Mouse (Mus musculus): ENCODE measurements around the gene Nadk2. TPM values are rescaled to one million over a fixed set of nuclear protein-coding genes. Genes with fewer than 3 reads are reported as not detected.

The Nadk2 gene
- polyA plus RNA-seq, 1 experiment from 2014 or later: 17.6 TPM

DNA sequence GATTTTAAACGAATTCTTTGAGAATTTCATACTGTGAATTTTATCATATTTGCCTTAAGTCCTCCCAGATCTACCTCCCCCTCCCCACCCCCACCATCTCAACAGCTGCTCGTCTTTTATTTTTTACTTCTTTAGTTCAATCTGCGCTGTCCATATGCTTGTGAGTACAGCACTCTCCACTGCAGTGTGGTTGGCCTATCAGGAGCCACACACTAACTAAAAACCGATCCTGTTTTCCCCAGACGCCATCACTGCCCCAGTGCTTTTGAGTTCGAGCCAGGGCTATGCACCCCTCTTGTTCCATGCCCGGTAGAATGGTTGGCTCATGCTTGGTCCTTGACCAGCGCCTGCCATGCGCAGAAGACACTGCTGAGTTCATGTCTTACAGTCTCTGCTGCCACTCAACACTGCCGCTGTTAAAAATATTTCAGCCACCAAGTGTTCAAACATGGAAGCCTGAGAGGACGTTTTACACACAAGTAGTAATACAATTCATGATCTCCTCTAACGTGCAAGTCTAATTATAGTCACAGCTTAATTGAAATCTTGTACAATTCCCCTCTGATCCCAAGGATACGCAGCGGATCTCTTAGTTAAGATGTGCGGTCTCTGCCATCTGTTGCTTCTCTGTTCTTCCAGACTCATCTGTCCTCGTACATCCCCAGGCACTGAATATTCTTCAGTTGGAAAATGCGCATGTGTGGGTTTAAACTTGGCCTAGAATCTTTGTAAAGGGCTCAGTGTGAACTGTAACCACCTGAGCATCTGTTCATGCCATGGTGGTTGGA lies 17.0 kb downstream of the Nadk2 start:
- no peak for DNase-seq (ENCODE audit: low spot score)

DNA sequence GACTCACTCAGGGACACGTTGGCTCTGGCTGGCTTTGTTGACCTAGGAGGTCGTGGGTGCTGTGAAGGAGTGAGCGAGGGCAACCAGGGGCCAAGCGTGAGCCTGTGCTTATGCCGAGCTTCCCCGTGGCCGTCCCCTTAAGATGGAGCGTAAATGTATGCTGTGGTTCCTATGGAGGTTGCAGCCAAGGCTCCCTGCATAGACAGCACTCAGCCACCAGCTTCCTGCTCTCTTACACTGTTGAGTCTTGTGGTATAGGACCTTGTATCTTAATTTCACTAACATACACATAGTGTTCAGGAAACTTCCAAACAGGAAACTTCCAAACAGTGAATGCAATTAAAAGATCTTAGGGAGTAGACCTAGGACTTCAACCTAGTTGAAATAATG lies 17.6 kb downstream of the Nadk2 start:
- no peak for DNase-seq (ENCODE audit: low spot score)

DNA sequence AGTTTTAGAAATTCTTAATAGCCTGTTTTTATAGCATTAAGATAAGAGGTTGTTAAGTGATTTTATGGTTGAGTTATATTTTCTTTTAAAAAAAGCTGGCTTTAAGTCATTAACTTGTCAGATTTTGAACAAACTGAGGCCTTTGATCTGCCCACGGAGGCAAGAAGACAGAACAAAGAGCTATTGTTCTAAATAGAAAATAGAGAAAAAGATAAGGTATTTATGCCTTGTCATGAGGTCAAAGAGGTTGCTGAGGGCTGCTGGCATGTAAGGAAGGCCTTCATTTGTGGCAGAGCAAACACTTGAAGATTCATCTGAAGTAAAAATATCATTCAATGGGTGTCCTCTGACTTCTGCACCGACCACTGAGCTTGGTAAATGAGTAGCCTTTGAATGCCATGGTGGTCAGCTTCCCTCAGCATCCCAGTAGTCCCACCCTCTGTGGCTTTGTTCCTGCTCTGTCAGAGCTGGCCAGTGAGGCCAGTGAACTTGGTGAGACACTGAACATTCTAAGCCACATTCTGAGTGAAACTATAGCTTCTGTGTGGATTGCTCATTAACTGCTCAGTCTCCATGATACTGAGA lies 18.2 kb downstream of the Nadk2 start:
- DNase-seq (ENCODE audit: low spot score): no peak

DNA sequence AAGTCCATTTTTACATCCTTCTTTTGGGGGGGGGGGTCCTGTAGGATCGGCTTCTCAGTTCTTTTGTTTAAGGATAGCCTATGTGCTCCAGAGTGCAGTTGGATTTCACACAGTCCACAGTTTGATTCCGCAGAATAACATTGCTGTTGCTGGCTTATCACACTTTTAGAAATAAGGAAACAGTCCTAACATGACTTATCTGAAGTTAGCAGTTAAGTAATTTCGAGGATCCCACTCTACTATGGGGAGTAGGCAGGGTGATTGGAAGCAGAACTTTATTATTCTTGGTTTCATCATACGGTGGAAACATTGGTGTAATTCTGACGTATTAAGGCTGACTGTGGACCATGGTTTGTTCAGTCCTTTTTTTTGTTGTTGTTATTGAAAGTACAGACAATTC lies 19.6 kb downstream of the Nadk2 start:
- no peak for DNase-seq (ENCODE audit: low spot score)

DNA sequence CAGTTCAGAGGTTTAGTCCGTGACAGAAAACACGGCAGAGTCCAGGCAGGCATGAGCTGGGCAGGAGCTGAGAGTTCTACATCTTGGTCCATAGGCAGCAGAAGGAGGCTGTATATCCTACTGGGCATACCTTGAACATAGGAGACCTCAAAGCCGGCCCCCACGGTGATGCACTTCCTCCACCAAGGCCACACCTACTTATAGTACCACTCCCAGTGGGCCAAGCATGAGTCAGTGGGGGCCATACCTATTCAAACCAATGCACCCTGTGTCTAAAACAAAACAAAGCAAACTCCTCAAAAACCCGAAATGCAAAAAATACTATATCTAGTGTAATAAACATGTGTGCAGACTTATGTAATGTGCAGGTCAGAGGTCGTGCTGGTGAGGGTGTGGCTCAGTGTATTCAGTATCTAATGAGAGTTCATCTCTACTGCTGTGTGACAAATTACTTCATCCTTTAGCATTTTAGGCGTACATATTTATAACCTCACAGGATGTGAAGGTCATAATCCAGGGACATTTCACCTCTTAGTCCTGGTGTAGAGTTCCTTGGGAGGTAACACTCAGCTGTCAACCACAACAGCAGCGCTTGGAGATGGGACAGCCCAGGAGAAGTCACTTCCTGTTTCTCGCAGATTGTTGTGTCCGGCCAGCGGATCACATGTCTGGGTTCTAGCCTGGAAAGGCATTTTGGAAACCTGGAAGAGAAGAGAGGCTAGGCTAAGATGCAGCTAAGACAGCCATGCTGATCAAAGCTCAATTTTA lies 22.7 kb downstream of the Nadk2 start:
- no peak for DNase-seq (ENCODE audit: low spot score)

DNA sequence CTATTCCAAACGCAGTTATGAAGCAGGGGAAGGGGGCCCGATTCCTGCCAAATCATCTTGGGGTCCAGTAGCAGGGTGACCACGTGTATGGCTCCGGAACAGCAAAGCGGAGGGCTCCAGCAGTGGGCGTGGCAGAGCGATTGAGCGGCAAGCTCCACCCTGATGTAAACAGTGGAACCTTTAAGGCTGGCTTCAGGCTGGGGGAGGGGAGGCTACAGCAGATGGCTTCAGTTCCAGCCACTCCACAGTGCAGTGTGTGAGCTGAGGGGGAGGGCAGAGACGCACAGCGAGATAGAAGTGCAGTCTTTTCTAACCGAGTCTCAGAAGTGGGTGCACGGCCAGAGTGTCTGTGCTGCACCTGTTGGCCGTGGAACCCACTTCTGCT lies 23.3 kb downstream of the Nadk2 start:
- DNase-seq (ENCODE audit: low spot score): no peak

DNA sequence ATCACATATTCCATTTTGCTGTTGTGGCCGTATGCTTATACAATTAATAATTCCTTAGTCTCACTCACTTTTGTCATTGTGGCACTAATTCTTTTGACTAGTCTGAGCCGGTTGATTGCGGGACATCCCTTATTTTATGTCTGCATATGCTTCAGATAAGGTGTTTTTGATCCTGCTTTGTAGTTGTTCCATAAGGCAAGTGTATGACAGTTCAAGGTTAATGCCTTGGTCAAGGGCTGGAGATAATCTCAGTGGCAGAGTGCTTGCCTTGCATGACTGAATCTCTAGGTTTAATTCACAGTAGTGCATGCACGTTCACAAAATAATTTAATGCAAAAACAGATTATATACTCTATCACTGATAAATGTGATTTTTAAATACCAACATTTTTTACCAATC lies 25.8 kb downstream of the Nadk2 start:
- no peak for DNase-seq (ENCODE audit: low spot score)

DNA sequence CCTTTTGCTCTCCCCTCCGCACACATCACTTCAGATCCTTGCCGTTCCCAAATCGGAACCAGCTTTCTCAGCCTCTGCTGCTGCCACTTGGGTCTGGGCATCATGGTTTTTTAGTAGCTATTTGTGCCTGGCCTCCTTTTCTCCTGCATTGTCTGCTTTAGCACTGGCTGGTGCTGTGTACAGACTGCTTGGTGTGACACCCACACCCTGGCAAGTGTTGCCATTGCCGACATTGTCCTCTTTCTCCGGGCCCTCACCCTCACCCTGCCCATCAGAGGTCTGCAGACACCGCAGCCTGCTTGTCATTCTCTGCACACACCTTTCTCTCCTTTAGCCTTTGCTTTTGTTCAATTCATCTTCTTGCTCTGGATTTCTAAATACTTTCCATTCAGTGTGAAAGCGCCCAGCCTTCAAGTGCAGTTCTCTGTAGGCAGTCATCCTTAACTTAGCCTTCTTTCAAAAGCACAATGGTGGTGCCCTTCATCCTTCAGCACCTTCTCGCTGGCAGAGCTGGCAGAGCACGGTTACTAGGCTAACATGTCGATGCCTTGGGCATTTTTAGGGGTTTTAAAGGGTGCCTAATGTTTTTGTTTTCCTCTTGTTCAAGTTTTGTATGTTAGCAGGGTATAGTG lies 29.5 kb downstream of the Nadk2 start:
- no peak for DNase-seq (ENCODE audit: low spot score)

DNA sequence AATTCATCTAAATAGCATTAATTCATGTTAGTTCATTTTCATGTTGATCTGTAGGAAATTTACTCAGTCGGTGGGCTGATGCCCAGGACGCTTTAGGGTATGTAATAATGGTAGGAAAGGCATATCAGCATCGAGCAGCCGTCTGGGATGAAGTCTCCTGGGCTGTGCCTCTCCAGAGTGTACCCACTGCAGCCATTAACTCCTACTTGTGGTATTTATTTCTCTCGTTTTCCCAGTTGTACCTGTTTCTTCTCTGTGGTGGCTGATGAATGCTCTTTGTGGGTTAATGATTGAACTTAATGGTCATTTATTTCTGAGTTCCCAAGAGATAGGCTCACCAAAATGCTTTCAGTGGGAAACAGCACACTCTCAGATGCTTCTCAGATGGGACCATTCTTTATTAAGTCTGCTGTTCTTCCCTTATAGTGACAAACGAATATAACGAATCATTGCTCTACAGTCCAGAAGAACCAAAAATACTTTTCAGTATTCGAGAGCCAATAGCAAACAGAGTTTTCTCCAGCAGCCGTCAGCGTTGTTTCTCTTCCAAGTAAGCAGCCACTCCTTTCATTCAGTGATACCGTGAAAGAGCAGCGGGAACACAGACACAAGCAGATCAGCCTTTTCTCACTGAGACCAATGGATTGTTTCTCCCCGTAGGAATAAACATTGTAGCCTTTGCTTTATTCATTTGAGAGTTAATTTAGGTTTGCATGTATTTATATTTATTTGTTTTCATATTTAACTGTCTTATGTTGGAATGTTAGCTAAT lies 35.4 kb downstream of the Nadk2 start:
- DNase-seq (ENCODE audit: low spot score): no peak

DNA sequence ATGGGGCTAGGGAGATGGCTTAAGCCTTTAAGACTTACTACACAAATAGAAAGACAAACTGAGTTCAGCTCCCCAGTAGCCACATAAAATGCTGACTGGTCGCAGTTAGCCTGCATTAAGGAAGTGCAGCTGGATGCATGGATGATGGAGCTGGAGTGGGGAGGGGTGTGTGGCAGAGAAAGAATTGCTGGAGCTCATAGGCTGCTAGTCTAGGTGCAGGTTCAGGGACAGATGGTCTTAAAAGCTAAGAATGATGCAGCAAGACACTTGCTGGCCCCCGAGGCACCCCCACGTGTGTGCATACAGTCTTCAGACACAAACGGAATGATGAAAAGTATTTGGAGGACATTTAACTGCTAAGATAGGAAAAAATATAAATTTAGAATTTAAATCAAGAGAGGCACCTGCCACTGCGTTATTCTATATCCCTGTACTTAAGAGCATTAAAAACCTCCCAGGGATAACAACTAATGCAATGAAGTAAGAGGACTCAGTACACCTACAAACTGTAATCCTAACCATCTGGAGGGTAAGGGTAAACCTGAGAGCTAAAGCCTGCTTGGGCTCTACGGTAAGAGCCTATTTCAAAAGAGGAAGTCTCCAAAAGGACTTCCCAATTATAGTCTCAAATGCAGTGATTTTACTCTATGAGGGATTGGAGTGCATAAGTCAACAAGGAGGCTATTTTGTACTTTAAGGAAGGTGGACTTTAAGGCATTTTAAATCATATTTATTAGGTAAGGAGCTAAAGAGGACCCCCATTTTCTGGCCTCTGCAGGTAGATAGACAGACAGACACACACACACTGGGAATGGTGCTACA lies 39.7 kb downstream of the Nadk2 start:
- no peak for DNase-seq (ENCODE audit: low spot score)

DNA sequence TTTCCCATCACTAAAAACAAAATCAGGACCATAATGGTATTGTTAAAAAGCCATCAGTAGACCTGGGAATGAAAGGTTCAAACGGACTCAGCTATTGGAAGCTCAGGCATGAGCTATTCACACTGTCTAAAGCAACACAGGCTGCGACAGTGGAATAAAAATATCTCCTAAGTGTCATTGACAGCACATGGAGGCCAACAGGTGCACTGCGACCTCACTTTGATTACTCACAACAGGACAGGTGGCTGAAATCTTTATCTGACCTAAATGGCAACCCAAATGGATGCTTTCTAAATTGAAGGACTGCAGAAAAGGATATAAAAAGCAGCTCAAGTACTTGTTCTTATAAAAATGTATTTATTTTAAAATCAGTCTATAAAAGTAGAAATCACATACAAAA lies 40.6 kb downstream of the Nadk2 start:
- DNase-seq (ENCODE audit: low spot score): no peak

DNA sequence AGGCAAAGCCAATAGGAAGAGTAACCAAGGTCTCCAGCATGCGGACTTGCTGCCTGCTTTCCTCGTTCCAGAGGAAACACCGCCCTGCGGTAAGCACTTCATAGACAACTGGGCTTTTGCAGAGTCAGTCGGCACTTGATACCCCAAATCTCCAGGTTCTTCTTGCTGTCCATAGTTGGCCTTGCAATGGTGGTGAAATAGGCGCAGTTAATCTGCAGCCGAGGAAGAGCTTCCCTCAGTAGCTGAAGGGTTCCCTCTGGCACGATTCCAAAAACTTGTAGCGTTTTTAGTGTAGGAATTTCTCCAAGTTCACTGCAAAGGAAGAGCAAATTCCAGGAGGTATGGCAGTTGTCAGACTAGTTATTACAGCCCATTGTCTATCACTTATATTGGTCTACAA lies 42.5 kb downstream of the Nadk2 start:
- DNase-seq (ENCODE audit: low spot score): no peak

DNA sequence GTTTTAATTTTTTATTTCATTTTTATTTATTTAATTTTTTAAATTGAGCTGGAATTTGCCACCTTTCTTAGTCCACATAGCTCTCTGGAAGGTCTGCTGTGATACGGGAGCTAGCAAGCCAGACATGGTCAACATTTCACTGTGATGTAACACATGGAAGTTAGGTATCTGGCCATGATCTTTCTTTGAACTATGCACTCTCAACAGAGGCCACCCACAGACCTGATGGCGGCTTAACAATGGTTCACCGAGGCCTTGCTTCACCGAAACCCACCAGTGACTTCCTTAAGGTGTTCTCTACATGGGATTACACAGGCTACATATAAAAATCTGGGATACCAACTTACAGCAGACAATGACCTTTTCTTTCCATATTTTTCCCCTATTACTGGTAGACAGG lies 43.1 kb downstream of the Nadk2 start:
- no peak for DNase-seq (ENCODE audit: low spot score)

DNA sequence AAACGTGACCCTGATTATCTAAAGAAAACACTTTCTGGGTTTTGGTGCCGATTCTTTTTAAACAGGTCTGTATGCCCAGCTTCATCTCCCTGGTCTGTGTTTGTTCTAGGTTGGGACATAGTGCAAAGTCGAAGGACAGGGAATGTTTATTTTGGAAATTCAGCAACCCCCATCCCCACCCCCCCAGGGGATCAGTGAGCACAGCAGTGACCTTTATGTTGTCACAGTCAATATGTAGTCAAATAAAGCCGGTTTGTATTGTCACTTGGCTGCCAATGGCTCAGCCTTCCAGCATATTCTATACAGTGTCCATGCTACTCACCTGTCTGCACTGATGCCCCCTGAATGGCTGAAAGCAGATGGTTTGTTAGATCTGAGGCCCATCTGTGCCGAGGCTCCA lies 43.5 kb downstream of the Nadk2 start:
- no peak for DNase-seq (ENCODE audit: low spot score)

DNA sequence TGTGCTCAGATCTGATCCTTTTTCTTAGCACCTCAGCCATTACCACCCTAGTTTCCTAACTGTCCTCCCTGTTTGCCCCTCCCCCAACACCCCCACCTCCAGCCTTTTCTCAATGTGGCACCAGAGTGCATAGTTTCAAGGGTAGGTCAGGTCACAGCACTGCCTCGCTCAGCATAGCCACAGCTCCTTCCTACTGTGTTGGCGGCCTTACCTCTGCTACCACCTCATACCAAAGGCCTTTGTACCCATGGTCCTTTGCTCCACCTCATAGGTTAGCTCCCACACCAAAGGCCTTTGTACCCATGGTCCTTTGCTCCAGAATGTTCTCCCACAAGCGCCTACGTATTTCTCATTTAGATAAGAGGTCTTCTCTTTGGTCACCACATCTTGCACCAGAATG lies 47.8 kb downstream of the Nadk2 start:
- DNase-seq (ENCODE audit: low spot score): no peak

DNA sequence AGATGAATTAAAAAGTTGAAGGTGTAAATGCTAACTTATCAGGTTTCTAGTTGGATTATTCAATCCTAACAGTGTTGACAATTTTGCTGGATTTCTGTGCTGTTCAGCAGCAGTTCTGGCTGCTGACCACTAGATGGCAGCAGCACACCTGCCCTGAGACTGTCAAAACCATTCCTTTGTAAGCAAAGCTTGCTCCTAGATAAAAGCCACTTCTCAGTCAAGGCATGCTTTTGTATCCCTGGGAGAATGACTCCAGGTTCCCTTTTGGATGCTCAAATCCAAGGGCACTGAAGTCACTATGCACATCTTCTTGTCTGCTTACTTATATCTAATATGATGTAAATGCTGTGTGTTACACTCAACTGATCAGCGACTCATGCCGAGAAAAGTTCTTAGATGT lies 49.0 kb downstream of the Nadk2 start:
- DNase-seq (ENCODE audit: low spot score): peak; percentile 54

DNA sequence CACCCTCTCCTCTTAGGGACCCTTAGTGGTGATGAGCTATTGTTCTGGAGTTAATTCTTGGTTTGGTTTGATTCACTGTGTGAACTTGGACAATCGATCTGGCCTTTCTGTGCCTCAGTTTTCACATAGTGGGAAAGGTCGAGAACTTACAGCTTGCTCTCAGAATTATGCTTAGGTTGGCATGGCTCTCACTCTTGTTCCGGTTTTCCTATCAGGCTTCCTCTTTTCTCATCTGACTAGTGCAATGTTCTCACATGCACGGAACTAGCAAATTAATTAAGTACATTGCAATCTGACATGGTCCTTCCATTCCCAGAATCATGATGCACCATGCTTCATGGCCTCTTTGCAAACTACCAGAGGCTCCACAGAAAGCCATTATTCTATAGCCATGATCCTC lies 51.9 kb downstream of the Nadk2 start:
- DNase-seq (ENCODE audit: low spot score): no peak

DNA sequence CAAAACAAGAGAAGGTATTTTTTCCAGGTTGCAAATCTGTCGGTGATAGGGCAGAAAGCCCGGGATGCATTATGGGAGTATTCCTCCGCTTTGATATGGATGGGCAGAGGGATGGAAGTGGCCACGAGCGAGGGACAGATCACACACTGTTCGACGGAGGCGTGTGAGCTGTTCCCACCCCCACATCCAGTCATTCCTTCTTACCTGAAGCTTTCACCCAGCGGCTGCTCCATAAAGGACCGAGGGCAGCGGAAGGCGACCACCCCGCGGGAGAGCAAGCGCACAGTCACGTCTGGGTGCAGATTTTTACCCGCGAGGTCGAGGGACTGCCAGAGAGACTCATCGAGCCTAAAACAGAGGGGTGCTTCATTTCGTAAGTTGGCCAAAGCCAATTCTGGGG lies 53.8 kb downstream of the Nadk2 start:
- DNase-seq (ENCODE audit: low spot score): no peak

DNA sequence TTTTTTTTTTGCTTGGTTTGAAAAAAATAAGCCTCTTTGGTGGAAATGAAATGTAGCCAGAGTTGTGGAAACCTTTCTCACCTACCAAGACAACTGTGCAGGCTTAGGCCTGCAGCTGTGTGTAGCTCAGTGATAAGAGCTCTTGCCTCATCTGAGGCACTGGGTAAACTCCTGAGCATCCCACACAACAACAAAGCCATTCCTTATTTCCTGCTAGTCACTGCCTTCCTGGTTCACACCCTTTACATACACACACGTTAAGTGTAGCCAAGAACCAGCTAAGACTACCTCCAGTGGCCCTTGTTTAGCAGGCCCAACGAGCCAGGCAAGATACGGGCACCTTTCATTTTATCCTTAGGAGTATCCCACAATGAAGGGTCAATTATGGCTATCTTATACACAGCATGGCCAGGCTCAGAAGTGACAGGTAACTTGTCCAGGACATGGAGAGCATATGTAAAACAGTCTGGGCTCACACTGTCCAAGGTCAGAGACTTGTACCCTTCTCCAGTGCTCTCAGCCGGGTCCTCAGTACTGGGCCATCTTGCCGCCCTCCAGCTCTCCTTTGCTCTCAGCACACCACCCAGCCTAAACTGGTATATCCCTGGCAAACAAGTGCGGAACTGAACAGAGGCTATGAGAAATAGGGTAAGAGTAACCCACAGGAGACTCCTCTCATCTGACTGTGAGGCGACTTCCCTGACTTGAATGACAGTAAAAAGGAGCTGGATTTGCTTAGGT lies 56.2 kb downstream of the Nadk2 start:
- no peak for DNase-seq (ENCODE audit: low spot score)

Data from thymus, postnatal 0 days (tissue).